In the genomic region with DNA sequence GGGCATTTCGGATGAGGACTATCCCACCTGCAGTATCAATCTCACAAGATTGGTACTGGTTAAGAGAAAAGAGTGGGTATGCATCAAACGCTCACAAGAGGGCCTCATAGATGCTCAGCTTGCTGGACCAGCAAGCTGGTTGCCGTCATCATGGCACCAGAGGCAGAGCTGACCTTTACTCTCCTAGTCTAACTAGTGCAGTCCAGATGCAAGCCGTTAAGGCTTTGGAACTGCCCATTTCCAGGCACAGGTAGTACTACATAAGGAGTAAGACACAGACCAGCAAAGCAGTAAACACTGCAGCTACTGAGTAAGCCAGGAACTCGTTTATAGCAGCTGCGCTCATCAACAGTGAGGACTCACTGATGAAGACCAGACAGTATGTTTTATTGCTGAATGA, we compare ENCODE assay signal across 8 mouse cellular contexts.
DNase-seq lines count a peak whose midpoint lies in the region; ATAC-seq and TF ChIP-seq lines count a peak whose summit lies in the region.

No protein-coding gene starts in this region.

- peak; percentile 46 for TF ChIP-seq CTCF in left cerebral cortex, adult 2 months (IDR thresholded peaks at IDR 0.05)

- no peak overlapping the region for H3K27ac ChIP-seq in left cerebral cortex, adult 2 months
- no peak overlapping the region for H3K27ac ChIP-seq in hindbrain, embryonic 15.5 days (replicated peaks)
- peak overlapping the region; percentile 73 for H3K27ac ChIP-seq in lung, embryonic 15.5 days

- peak; percentile 33; the same call in 1 of the 2 replicates for ATAC-seq in hindbrain, embryonic 15.5 days (ENCODE audit: low FRiP score, low read depth)
- no peak for ATAC-seq in lung, embryonic 15.5 days (ENCODE audit: borderline replicate concordance, extremely low read depth, low FRiP score, low TSS enrichment)
- no peak for ATAC-seq in erythroblast, adult 5-6 weeks (replicated peaks; ENCODE audit: low FRiP score, poor library complexity, severe bottlenecking)

- no peaks in the 10 kb centered on the region for H3K36me3 ChIP-seq in hindbrain, embryonic 15.5 days
- no peaks in the 10 kb centered on the region for H3K36me3 ChIP-seq in lung, embryonic 15.5 days

- DNase-seq in left cerebral cortex, adult 2 months (ENCODE audit: extremely low spot score in 1 of 2, low spot score in 2 of 2), result no peak
- DNase-seq in left cerebral cortex, adult 8-10 months (ENCODE audit: low spot score in 2 of 2), result no peak
- peak; percentile 68 for DNase-seq in brain, adult 2 months (ENCODE audit: low read depth, low spot score)
- no peak for DNase-seq in right cerebral cortex, postnatal 4 days
- DNase-seq in thymus, postnatal 10 days (ENCODE audit: low spot score in 2 of 2), result no peak

- no peak overlapping the region for H3K4me2 ChIP-seq in hindbrain, embryonic 15.5 days
- H3K4me2 ChIP-seq in lung, embryonic 15.5 days, result no peak overlapping the region

- H3K9me3 ChIP-seq in hindbrain, embryonic 15.5 days, result no peaks in the 10 kb centered on the region
- H3K9me3 ChIP-seq in lung, embryonic 15.5 days, result no peaks in the 10 kb centered on the region

- no peak overlapping the region for H3K4me3 ChIP-seq in left cerebral cortex, adult 2 months
- H3K4me3 ChIP-seq in hindbrain, embryonic 15.5 days, result no peak overlapping the region
- H3K4me3 ChIP-seq in lung, embryonic 15.5 days, result no peak overlapping the region

- WGBS in hindbrain, embryonic 15.5 days, result 59% methylated on average over 6 of the region's 6 CpGs
- WGBS in lung, embryonic 15.5 days, result 50% methylated on average over 6 of the region's 6 CpGs

- peaks cover 9% of the 10 kb centered on the region for H3K4me1 ChIP-seq in hindbrain, embryonic 15.5 days (replicated peaks)
- peaks cover 38% of the 10 kb centered on the region for H3K4me1 ChIP-seq in lung, embryonic 15.5 days

- H3K27me3 ChIP-seq in hindbrain, embryonic 15.5 days, result no peaks in the 10 kb centered on the region
- no peaks in the 10 kb centered on the region for H3K27me3 ChIP-seq in lung, embryonic 15.5 days

- H3K9ac ChIP-seq in hindbrain, embryonic 15.5 days, result no peak overlapping the region
- no peak overlapping the region for H3K9ac ChIP-seq in lung, embryonic 15.5 days

- intact Hi-C loops in left cerebral cortex, adult 2 months (cut with DNase I), result loop anchor here (2.0 to 10.0 kb wide), 2 partner anchors 138 to 292 kb away; partner anchors contain the start of gene Fndc3b
